9 mouse cellular contexts compared by ENCODE assay signal in genomic region chr8:121675701-121676100, GRCm38 (mm10). TPM values are rescaled to one million over a fixed set of nuclear protein-coding genes. Genes with fewer than 3 reads are reported as not detected.
DNase-seq lines count a peak whose midpoint lies in the region; ATAC-seq and TF ChIP-seq lines count a peak whose summit lies in the region.
"Had no signal": no experiment of that assay in that cellular context is flagged by ENCODE, and none has a peak within 500 bp of the region (broad histone marks: within the 10 kb centered on the region; RNA-seq: fewer than 3 reads in every experiment).

No protein-coding gene starts in this region.

- no peaks in the 10 kb centered on the region for H3K36me3 ChIP-seq in limb, embryonic 12.5 days
- no peaks in the 10 kb centered on the region for H3K36me3 ChIP-seq in limb, embryonic 10.5 days
- no peaks in the 10 kb centered on the region for H3K36me3 ChIP-seq in embryonic facial prominence, embryonic 14.5 days (ENCODE audit: control insufficient read depth, insufficient read depth, low read length)
- no peaks in the 10 kb centered on the region for H3K36me3 ChIP-seq in kidney, postnatal 0 days (ENCODE audit: insufficient read depth, low read length)
- H3K36me3 ChIP-seq in hindbrain, embryonic 14.5 days (replicated peaks; ENCODE audit: control insufficient read depth, insufficient read depth) = no peaks in the 10 kb centered on the region
- H3K36me3 ChIP-seq: embryonic facial prominence, embryonic 12.5 days had no signal

- WGBS in limb, embryonic 12.5 days = 47% methylated on average over 20 of the region's 20 CpGs
- 54% methylated on average over 20 of the region's 20 CpGs for WGBS in limb, embryonic 10.5 days
- 44% methylated on average over 20 of the region's 20 CpGs for WGBS in embryonic facial prominence, embryonic 14.5 days
- 37% methylated on average over 20 of the region's 20 CpGs for WGBS in kidney, postnatal 0 days
- WGBS in hindbrain, embryonic 14.5 days = 62% methylated on average over 20 of the region's 20 CpGs

- no peak overlapping the region for H3K27ac ChIP-seq in limb, embryonic 12.5 days
- H3K27ac ChIP-seq in limb, embryonic 10.5 days = no peak overlapping the region
- H3K27ac ChIP-seq in embryonic facial prominence, embryonic 14.5 days (replicated peaks; ENCODE audit: low read depth, low read length) = no peak overlapping the region
- H3K27ac ChIP-seq in kidney, postnatal 0 days = no peak overlapping the region
- no peak overlapping the region for H3K27ac ChIP-seq in hindbrain, embryonic 14.5 days
- H3K27ac ChIP-seq: embryonic facial prominence, embryonic 12.5 days had no signal

- H3K9me3 ChIP-seq in limb, embryonic 12.5 days = no peaks in the 10 kb centered on the region
- H3K9me3 ChIP-seq in limb, embryonic 10.5 days (replicated peaks) = no peaks in the 10 kb centered on the region
- H3K9me3 ChIP-seq in embryonic facial prominence, embryonic 14.5 days (ENCODE audit: control insufficient read depth, low read length) = no peaks in the 10 kb centered on the region
- no peaks in the 10 kb centered on the region for H3K9me3 ChIP-seq in kidney, postnatal 0 days (replicated peaks; ENCODE audit: low read length)
- H3K9me3 ChIP-seq in hindbrain, embryonic 14.5 days (ENCODE audit: control insufficient read depth, low read length) = no peaks in the 10 kb centered on the region
- H3K9me3 ChIP-seq: embryonic facial prominence, embryonic 12.5 days had no signal

- no peak for TF ChIP-seq CTCF in kidney, postnatal 0 days (IDR thresholded peaks at IDR 0.05; ENCODE audit: low read depth)

- DNase-seq in limb, embryonic 10.5 days (ENCODE audit: low spot score) = no peak
- peak; percentile 63 for DNase-seq in embryonic facial prominence, embryonic 14.5 days (ENCODE audit: low spot score)
- peak; percentile 63 for DNase-seq in kidney, postnatal 0 days (ENCODE audit: low spot score)
- peak; percentile 62 for DNase-seq in ovary, postnatal 36 days (ENCODE audit: low spot score)
- DNase-seq in hindbrain, embryonic 14.5 days (ENCODE audit: low spot score) = no peak
- DNase-seq in cerebellum, adult 8-10 months = no peak

- 0 out of 2 replicates have a peak overlapping the region, but pooled peaks have one; percentile 27 for H3K9ac ChIP-seq in limb, embryonic 12.5 days (replicated peaks)
- H3K9ac ChIP-seq in embryonic facial prominence, embryonic 14.5 days (ENCODE audit: low read depth, low read length) = 0 out of 2 replicates have a peak overlapping the region, but pooled peaks have one; percentile 28
- no peak overlapping the region; the same call in 1 of the 2 replicates for H3K9ac ChIP-seq in kidney, postnatal 0 days (ENCODE audit: low read depth, low read length)
- no peak overlapping the region for H3K9ac ChIP-seq in hindbrain, embryonic 14.5 days
- H3K9ac ChIP-seq: embryonic facial prominence, embryonic 12.5 days had no signal

- H3K4me1 ChIP-seq in limb, embryonic 12.5 days (replicated peaks) = peaks cover 5% of the 10 kb centered on the region
- peaks cover 6% of the 10 kb centered on the region; the same call in 1 of the 2 replicates for H3K4me1 ChIP-seq in limb, embryonic 10.5 days
- no peaks in the 10 kb centered on the region for H3K4me1 ChIP-seq in embryonic facial prominence, embryonic 14.5 days (ENCODE audit: control insufficient read depth, insufficient read depth, low read length)
- no peaks in the 10 kb centered on the region for H3K4me1 ChIP-seq in kidney, postnatal 0 days (replicated peaks; ENCODE audit: insufficient read depth, low read length)
- H3K4me1 ChIP-seq in hindbrain, embryonic 14.5 days (replicated peaks; ENCODE audit: control insufficient read depth, insufficient read depth, low read length) = no peaks in the 10 kb centered on the region

- H3K27me3 ChIP-seq in limb, embryonic 12.5 days = peaks cover 3% of the 10 kb centered on the region
- H3K27me3 ChIP-seq in limb, embryonic 10.5 days (ENCODE audit: low read depth, poor library complexity, severe bottlenecking) = 0 out of 2 replicates have a peak, but pooled peaks cover 3% of the 10 kb centered on the region
- no peaks in the 10 kb centered on the region for H3K27me3 ChIP-seq in embryonic facial prominence, embryonic 14.5 days (replicated peaks; ENCODE audit: control insufficient read depth, insufficient read depth, low read length)
- H3K27me3 ChIP-seq in kidney, postnatal 0 days (ENCODE audit: insufficient read depth, low read length) = no peaks in the 10 kb centered on the region
- no peaks in the 10 kb centered on the region for H3K27me3 ChIP-seq in hindbrain, embryonic 14.5 days (ENCODE audit: control insufficient read depth, insufficient read depth, low read length)
- H3K27me3 ChIP-seq: embryonic facial prominence, embryonic 12.5 days had no signal

- H3K4me3 ChIP-seq in limb, embryonic 12.5 days (replicated peaks) = no peak overlapping the region
- no peak overlapping the region for H3K4me3 ChIP-seq in limb, embryonic 10.5 days
- no peak overlapping the region for H3K4me3 ChIP-seq in embryonic facial prominence, embryonic 14.5 days (ENCODE audit: low read depth, low read length)
- H3K4me3 ChIP-seq in kidney, postnatal 0 days (replicated peaks; ENCODE audit: low read depth, low read length) = no peak overlapping the region
- no peak overlapping the region for H3K4me3 ChIP-seq in hindbrain, embryonic 14.5 days (replicated peaks; ENCODE audit: low read length)
- H3K4me3 ChIP-seq: embryonic facial prominence, embryonic 12.5 days had no signal

- H3K4me2 ChIP-seq in limb, embryonic 12.5 days = peak overlapping the region; percentile 15; the same call in 1 of the 2 replicates
- peak overlapping the region; percentile 9 for H3K4me2 ChIP-seq in embryonic facial prominence, embryonic 14.5 days (ENCODE audit: low read depth, low read length)
- H3K4me2 ChIP-seq in kidney, postnatal 0 days (ENCODE audit: low read length) = peak overlapping the region; percentile 10; the same call in 1 of the 2 replicates
- H3K4me2 ChIP-seq in hindbrain, embryonic 14.5 days (replicated peaks) = no peak overlapping the region
- H3K4me2 ChIP-seq: embryonic facial prominence, embryonic 12.5 days had no signal

- no peak for ATAC-seq in limb, embryonic 12.5 days (ENCODE audit: insufficient number of reproducible peaks, insufficient read depth, low FRiP score, low TSS enrichment, low read depth)
- no peak for ATAC-seq in embryonic facial prominence, embryonic 14.5 days (ENCODE audit: low read depth)
- no peak for ATAC-seq in kidney, postnatal 0 days (replicated peaks; ENCODE audit: low FRiP score, low read depth)
- ATAC-seq in hindbrain, embryonic 14.5 days (ENCODE audit: low FRiP score) = no peak
- ATAC-seq: activated CD4-positive, CD25-positive, alpha-beta regulatory T cell, adult 4 months had no signal

RNA-seq across cellular contexts. Expression of gene Zcchc14, which starts 23.0 kb away (rescaled TPM):
- 19.9 and 22.1 TPM in 2 replicates for polyA plus RNA-seq in limb, embryonic 12.5 days (2016; fragmentation: Nextera tagmentation; extraction: Ambion mirVana)
- polyA plus RNA-seq in limb, embryonic 10.5 days (2016; fragmentation: Nextera tagmentation; extraction: Ambion mirVana) = 13.8 and 15.2 TPM in 2 replicates
- polyA plus RNA-seq in embryonic facial prominence, embryonic 14.5 days (2014; fragmentation: Nextera tagmentation; extraction: Ambion mirVana) = 21.3 and 23.0 TPM in 2 replicates
- 10.9 and 13.5 TPM in 2 replicates for polyA plus RNA-seq in kidney, postnatal 0 days (2015; fragmentation: Nextera tagmentation; extraction: Ambion mirVana)
- polyA plus RNA-seq in hindbrain, embryonic 14.5 days (2014; fragmentation: Nextera tagmentation; extraction: Ambion mirVana) = 33.5 and 35.6 TPM in 2 replicates

RNA-seq across cellular contexts. Expression of gene Jph3, which starts 53.7 kb away (rescaled TPM):
- polyA plus RNA-seq in limb, embryonic 12.5 days (2016; fragmentation: Nextera tagmentation; extraction: Ambion mirVana) = 0.86 and 1.2 TPM in 2 replicates
- polyA plus RNA-seq in limb, embryonic 10.5 days (2016; fragmentation: Nextera tagmentation; extraction: Ambion mirVana) = 0.65 and 0.69 TPM in 2 replicates
- polyA plus RNA-seq in embryonic facial prominence, embryonic 14.5 days (2014; fragmentation: Nextera tagmentation; extraction: Ambion mirVana) = 4.0 and 4.9 TPM in 2 replicates
- 0.37 and 0.41 TPM in 2 replicates for polyA plus RNA-seq in kidney, postnatal 0 days (2015; fragmentation: Nextera tagmentation; extraction: Ambion mirVana)
- 90.1 and 93.1 TPM in 2 replicates for polyA plus RNA-seq in hindbrain, embryonic 14.5 days (2014; fragmentation: Nextera tagmentation; extraction: Ambion mirVana)

Comparison
In these comparisons a context has a peak if more than half of its experiments do, and no peak if none do; other contexts are left out.
1. H3K9ac ChIP-seq: peak in limb, embryonic 12.5 days (single experiment) and embryonic facial prominence, embryonic 14.5 days (single experiment); none in kidney, postnatal 0 days (single experiment) and hindbrain, embryonic 14.5 days (single experiment).
2. DNase-seq: peak in embryonic facial prominence, embryonic 14.5 days (single experiment), kidney, postnatal 0 days (single experiment) and ovary, postnatal 36 days (single experiment); none in limb, embryonic 10.5 days (single experiment), hindbrain, embryonic 14.5 days (single experiment) and cerebellum, adult 8-10 months (single experiment).
3. RNA of gene Jph3, which starts 53.7 kb away (polyA plus RNA-seq): 90.1 to 93.1 TPM in hindbrain, embryonic 14.5 days; 4.0 to 4.9 TPM in embryonic facial prominence, embryonic 14.5 days, 0.86 to 1.2 TPM in limb, embryonic 12.5 days, 0.65 to 0.69 TPM in limb, embryonic 10.5 days and 0.37 to 0.41 TPM in kidney, postnatal 0 days; every median in the first group is over 10 times any median in the second.